Mouse (Mus musculus): ENCODE data around the gene Cntrob. TPM values are rescaled to one million over a fixed set of nuclear protein-coding genes. Genes with fewer than 3 reads are reported as not detected.

Cntrob gene
- polyA plus RNA-seq, 1 experiment from 2014 or later, result 17.3 TPM

DNA sequence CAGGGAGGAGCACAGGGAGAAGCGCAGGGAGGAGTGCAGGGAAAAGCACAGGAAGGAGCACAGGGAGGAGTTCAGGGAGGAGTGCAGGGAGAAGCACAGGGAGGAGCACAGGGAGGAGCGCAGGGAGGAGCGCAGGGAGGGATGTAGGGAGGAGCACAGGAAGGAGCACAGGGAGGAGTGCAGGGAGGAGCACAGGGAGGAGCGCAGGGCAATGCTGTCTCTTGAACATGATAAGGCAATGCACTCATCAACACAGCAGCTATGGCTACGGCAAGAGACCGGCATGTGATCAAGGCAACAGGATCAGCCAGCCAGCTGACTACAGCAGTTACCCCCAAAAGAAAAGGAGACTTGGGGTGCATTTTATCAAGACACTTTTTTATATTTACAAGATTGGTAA is 7.2 kb downstream of the Cntrob start:
- Histone ChIP-seq H3K9me3 (ENCODE audit: control insufficient read depth, low read length) (no peaks in the 10 kb centered on the region), H3K9ac (ENCODE audit: low read depth, low read length) (no peak overlapping the region), H3K27ac (ENCODE audit: low read length) (no peak overlapping the region), H3K4me1 (ENCODE audit: control insufficient read depth, insufficient read depth, low read length) (no peaks in the 10 kb centered on the region), H3K27me3 (replicated peaks; ENCODE audit: control insufficient read depth, insufficient read depth, low read length) (no peaks in the 10 kb centered on the region), H3K36me3 (ENCODE audit: control insufficient read depth, insufficient read depth, low read length) (0 out of 2 replicates have a peak, but pooled peaks cover 4% of the 10 kb centered on the region), H3K4me3 (ENCODE audit: low read length) (no peak overlapping the region), H3K4me2 (ENCODE audit: low read depth, low read length) (no peak overlapping the region)
- 95% methylated on average over 6 of the region's 6 CpGs for WGBS
- ATAC-seq, result no peak

DNA sequence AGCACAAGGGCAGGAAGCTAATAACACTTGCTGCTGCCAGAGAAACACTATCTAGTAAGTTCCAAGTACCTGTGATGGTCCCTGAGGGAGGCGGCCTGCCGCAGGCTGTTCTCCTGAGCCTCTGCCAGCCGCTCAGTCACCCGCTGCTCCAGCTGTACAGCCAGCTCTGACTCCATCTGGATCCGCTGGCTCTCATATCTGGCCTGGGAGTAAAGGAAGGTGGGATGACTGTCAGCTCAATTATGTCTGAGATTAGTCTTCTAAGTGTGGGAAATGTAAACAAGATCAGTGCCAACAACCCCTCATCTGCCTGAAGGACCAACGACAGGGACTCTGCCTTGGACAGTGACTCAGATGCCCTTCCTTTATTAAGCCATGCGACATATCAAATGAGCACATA is 12.3 kb downstream of the Cntrob start:
- 74% methylated on average over 7 of the region's 7 CpGs for WGBS
- Histone ChIP-seq H3K4me3 (ENCODE audit: low read length) (no peak overlapping the region), H3K9ac (ENCODE audit: low read depth, low read length) (no peak overlapping the region), H3K27me3 (replicated peaks; ENCODE audit: control insufficient read depth, insufficient read depth, low read length) (no peaks in the 10 kb centered on the region), H3K27ac (ENCODE audit: low read length) (no peak overlapping the region), H3K9me3 (ENCODE audit: control insufficient read depth, low read length) (no peaks in the 10 kb centered on the region), H3K36me3 (ENCODE audit: control insufficient read depth, insufficient read depth, low read length) (peaks cover 22% of the 10 kb centered on the region), H3K4me1 (ENCODE audit: control insufficient read depth, insufficient read depth, low read length) (no peaks in the 10 kb centered on the region), H3K4me2 (ENCODE audit: low read depth, low read length) (no peak overlapping the region)
- ATAC-seq, result no peak

DNA sequence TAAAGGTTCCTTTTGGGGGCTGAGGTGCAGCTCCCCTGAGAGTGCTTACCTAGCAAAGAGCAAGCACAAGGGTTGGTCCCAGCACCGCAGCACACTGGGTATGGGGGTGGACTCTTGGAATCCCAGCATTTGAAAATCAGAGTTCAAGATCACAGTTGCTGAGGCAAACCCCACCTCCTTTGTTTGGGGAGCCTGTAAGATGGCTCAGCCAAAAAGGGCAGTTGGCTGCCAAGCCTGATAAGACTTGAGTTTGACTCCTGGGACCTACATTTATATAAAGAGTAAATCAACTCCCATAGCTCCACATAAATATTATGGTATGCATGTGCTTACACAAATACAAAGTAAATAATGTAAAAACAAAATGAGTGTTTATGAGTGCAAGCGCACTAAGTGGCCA is 17.5 kb downstream of the Cntrob start:
- H3K27ac ChIP-seq (ENCODE audit: low read length), result no peak overlapping the region
- H3K27me3 ChIP-seq (replicated peaks; ENCODE audit: control insufficient read depth, insufficient read depth, low read length), result no peaks in the 10 kb centered on the region
- 97% methylated on average over 2 of the region's 2 CpGs for whole genome bisulfite sequencing
- no peak overlapping the region for H3K4me2 ChIP-seq (ENCODE audit: low read depth, low read length)
- no peak for ATAC-seq
- no peaks in the 10 kb centered on the region for H3K9me3 ChIP-seq (ENCODE audit: control insufficient read depth, low read length)
- H3K4me1 ChIP-seq (ENCODE audit: control insufficient read depth, insufficient read depth, low read length), result no peaks in the 10 kb centered on the region
- peaks cover 30% of the 10 kb centered on the region for H3K36me3 ChIP-seq (ENCODE audit: control insufficient read depth, insufficient read depth, low read length)
- no peak overlapping the region for H3K4me3 ChIP-seq (ENCODE audit: low read length)
- H3K9ac ChIP-seq (ENCODE audit: low read depth, low read length), result no peak overlapping the region

DNA sequence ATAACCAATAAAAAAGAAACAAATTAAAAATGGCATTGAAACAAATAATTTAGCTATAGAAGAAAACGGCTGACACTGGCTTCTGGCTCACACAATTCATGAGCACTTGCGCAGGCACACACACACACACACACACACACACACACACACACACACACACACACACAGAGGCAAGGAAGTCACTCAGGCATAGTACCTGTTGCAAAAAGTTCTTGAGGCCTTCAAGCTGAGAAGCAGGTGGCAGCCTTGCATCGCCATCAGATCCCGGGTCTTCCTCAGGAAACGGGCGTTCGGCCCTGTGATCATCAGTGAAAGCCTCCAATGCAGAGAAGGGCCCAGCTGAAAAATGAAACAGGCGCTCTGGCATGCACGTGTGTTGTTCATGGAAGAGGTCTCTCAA is 18.3 kb downstream of the Cntrob start:
- Histone ChIP-seq H3K27me3 (replicated peaks; ENCODE audit: control insufficient read depth, insufficient read depth, low read length) (no peaks in the 10 kb centered on the region), H3K4me2 (ENCODE audit: low read depth, low read length) (no peak overlapping the region), H3K9ac (ENCODE audit: low read depth, low read length) (no peak overlapping the region), H3K36me3 (ENCODE audit: control insufficient read depth, insufficient read depth, low read length) (peaks cover 23% of the 10 kb centered on the region), H3K9me3 (ENCODE audit: control insufficient read depth, low read length) (no peaks in the 10 kb centered on the region), H3K4me1 (ENCODE audit: control insufficient read depth, insufficient read depth, low read length) (no peaks in the 10 kb centered on the region), H3K27ac (ENCODE audit: low read length) (no peak overlapping the region), H3K4me3 (ENCODE audit: low read length) (no peak overlapping the region)
- ATAC-seq, result no peak
- WGBS, result 93% methylated on average over 9 of the region's 9 CpGs

DNA sequence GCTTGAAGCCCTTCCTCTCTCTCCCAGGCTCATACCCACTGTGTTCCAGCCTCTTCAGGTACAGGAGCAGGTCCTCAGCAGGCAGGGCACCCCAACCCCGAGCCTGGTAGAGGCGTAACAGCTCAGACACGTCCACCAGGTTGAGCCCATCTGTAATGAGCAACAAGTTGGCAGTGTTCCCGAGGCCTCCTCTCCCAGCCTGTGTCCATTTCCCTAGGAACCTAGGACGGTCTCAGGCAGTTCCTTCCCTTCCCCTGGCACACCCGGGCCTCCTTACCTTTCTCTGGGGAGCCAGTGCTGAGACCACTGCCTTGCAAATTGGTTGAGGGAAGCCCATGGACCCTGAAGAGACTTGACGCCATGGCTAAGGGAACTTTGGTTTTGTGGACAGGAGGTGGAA is 20.8 kb downstream of the Cntrob start:
- Histone ChIP-seq H3K9ac (ENCODE audit: low read depth, low read length) (no peak overlapping the region), H3K9me3 (ENCODE audit: control insufficient read depth, low read length) (no peaks in the 10 kb centered on the region), H3K4me3 (ENCODE audit: low read length) (no peak overlapping the region), H3K27me3 (replicated peaks; ENCODE audit: control insufficient read depth, insufficient read depth, low read length) (no peaks in the 10 kb centered on the region), H3K27ac (ENCODE audit: low read length) (no peak overlapping the region), H3K36me3 (ENCODE audit: control insufficient read depth, insufficient read depth, low read length) (peaks cover 15% of the 10 kb centered on the region), H3K4me1 (ENCODE audit: control insufficient read depth, insufficient read depth, low read length) (no peaks in the 10 kb centered on the region), H3K4me2 (ENCODE audit: low read depth, low read length) (no peak overlapping the region)
- WGBS, result 81% methylated on average over 7 of the region's 7 CpGs
- no peak for ATAC-seq

DNA sequence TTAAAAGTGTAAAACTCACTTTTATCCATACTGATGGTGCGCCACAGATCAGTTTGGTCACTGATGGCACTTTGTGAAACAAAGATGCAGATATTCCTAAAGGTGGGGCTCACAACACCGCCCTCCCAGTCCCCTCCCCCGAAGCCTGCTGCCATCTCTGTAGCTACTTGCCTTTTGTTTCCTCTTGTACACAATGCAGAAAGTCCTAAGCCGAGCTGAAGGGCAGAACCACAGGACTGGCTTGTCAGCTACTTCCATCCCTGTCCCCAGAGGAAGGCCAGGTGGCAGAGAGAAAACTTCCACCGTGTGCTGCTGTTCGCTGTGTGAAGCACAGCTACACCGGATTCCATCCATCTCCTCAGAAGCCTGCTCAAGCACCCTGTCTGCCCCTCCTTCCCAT is 25.3 kb downstream of the Cntrob start:
- H3K4me3 ChIP-seq (ENCODE audit: low read length), result no peak overlapping the region
- WGBS, result 76% methylated on average over 7 of the region's 7 CpGs
- peaks cover 3% of the 10 kb centered on the region for H3K36me3 ChIP-seq (ENCODE audit: control insufficient read depth, insufficient read depth, low read length)
- H3K27me3 ChIP-seq (replicated peaks; ENCODE audit: control insufficient read depth, insufficient read depth, low read length), result no peaks in the 10 kb centered on the region
- no peak overlapping the region for H3K27ac ChIP-seq (ENCODE audit: low read length)
- no peaks in the 10 kb centered on the region for H3K4me1 ChIP-seq (ENCODE audit: control insufficient read depth, insufficient read depth, low read length)
- no peaks in the 10 kb centered on the region for H3K9me3 ChIP-seq (ENCODE audit: control insufficient read depth, low read length)
- H3K4me2 ChIP-seq (ENCODE audit: low read depth, low read length), result no peak overlapping the region
- no peak overlapping the region for H3K9ac ChIP-seq (ENCODE audit: low read depth, low read length)
- ATAC-seq, result no peak

DNA sequence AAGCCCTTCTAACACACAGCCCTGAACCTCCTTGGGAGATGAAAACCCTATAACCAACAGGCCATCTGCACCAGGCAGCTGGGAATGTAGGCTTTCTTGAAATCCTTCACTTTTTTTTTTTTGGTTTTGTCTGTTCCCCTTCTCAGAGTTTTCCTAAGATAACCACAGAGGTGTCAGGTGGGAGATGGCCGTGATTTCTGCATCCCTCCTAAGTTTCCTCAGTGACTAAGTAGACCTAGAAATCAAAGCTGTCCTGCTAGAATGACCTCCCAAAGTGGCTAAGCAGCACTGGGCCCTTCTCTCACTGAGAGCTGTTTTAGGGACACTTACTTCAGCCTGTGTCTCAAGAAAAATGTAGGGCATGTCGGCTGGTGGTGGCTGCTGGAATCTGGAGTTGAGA is 25.8 kb downstream of the Cntrob start:
- 85% methylated on average over 2 of the region's 2 CpGs for WGBS
- H3K4me3 ChIP-seq (ENCODE audit: low read length), result no peak overlapping the region

DNA sequence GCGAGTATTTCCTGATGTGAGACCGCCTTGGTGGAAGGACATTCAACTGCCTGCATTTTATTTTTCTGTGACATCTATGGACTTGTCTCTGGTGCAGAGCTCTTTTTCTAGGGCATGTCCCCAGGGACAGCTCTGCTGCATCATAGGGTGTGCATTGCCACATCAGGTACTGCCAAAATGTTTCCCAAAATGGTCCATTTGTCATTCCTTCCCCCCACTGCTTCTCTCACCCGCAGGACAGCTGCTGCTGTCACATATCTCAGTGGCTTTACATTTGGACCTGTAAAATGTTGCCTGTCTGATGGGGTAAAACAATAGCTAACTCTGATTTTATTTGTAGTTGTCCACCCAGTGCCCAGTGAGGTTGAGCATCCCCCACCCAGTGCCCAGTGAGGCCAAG is 28.3 kb downstream of the Cntrob start:
- Histone ChIP-seq H3K9ac (ENCODE audit: low read depth, low read length) (no peak overlapping the region), H3K9me3 (ENCODE audit: control insufficient read depth, low read length) (no peaks in the 10 kb centered on the region), H3K27ac (ENCODE audit: low read length) (no peak overlapping the region), H3K36me3 (ENCODE audit: control insufficient read depth, insufficient read depth, low read length) (no peaks in the 10 kb centered on the region; the same call in 1 of the 2 replicates), H3K4me2 (ENCODE audit: low read depth, low read length) (no peak overlapping the region), H3K4me1 (ENCODE audit: control insufficient read depth, insufficient read depth, low read length) (no peaks in the 10 kb centered on the region), H3K27me3 (replicated peaks; ENCODE audit: control insufficient read depth, insufficient read depth, low read length) (no peaks in the 10 kb centered on the region), H3K4me3 (ENCODE audit: low read length) (no peak overlapping the region)
- WGBS, result 92% methylated on average over 3 of the region's 3 CpGs
- ATAC-seq, result no peak

More for the DNA sequence above, 25.8 kb downstream of the Cntrob start:
- no peak for ATAC-seq
- Histone ChIP-seq H3K9ac (ENCODE audit: low read depth, low read length) (no peak overlapping the region), H3K27ac (ENCODE audit: low read length) (no peak overlapping the region), H3K4me1 (ENCODE audit: control insufficient read depth, insufficient read depth, low read length) (no peaks in the 10 kb centered on the region), H3K36me3 (ENCODE audit: control insufficient read depth, insufficient read depth, low read length) (peaks cover 3% of the 10 kb centered on the region), H3K27me3 (replicated peaks; ENCODE audit: control insufficient read depth, insufficient read depth, low read length) (no peaks in the 10 kb centered on the region), H3K4me2 (ENCODE audit: low read depth, low read length) (no peak overlapping the region), H3K9me3 (ENCODE audit: control insufficient read depth, low read length) (no peaks in the 10 kb centered on the region)

DNA sequence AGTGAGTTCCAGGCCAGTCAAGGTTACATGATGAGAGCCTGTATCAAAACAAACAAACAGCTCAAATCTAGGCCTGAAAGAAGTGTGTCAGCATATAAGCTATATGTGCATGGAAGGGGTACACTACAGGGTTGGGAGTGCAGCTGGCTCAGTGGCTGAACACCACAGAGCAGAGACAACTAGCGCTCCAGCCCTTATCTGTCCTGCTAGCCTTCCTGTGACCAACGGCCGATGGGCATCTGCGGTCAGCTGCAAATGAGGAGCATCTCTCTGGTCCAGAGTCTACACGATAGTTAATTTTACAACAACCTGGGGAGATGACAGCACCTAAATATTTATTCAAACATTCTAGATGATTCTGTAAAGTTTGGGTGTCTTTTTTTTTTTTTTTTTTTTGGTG is 32.5 kb downstream of the Cntrob start:
- Histone ChIP-seq H3K4me3 (ENCODE audit: low read length) (no peak overlapping the region), H3K27ac (ENCODE audit: low read length) (no peak overlapping the region), H3K9ac (ENCODE audit: low read depth, low read length) (no peak overlapping the region), H3K36me3 (ENCODE audit: control insufficient read depth, insufficient read depth, low read length) (no peaks in the 10 kb centered on the region), H3K4me2 (ENCODE audit: low read depth, low read length) (no peak overlapping the region), H3K4me1 (ENCODE audit: control insufficient read depth, insufficient read depth, low read length) (no peaks in the 10 kb centered on the region), H3K27me3 (replicated peaks; ENCODE audit: control insufficient read depth, insufficient read depth, low read length) (no peaks in the 10 kb centered on the region), H3K9me3 (ENCODE audit: control insufficient read depth, low read length) (no peaks in the 10 kb centered on the region)
- ATAC-seq, result no peak
- WGBS, result 85% methylated on average over 5 of the region's 5 CpGs

DNA sequence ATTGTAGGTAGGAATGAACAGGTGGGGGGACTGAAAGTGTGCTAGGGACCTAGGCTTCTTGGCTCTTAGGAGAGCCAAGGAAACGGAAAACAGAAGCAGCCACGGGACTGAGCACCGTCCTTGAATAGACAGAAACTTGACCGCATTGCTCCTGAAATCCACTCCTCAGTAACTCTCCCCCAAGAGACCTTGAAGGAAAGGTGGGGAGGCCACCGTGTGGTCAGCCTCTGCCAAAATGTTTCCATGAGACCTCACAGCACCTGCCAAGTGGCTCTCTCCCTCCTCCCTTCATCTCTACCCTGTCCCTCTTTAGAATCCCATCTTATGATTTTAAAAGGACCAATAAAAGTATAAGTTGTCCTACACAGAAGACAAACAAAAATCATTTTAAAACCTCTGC is 46.3 kb downstream of the Cntrob start:
- 68% methylated on average over 5 of the region's 5 CpGs for WGBS
- Histone ChIP-seq H3K4me2 (ENCODE audit: low read depth, low read length) (no peak overlapping the region), H3K9ac (ENCODE audit: low read depth, low read length) (no peak overlapping the region), H3K4me3 (ENCODE audit: low read length) (no peak overlapping the region), H3K27ac (ENCODE audit: low read length) (no peak overlapping the region), H3K9me3 (ENCODE audit: control insufficient read depth, low read length) (no peaks in the 10 kb centered on the region), H3K27me3 (replicated peaks; ENCODE audit: control insufficient read depth, insufficient read depth, low read length) (no peaks in the 10 kb centered on the region), H3K4me1 (ENCODE audit: control insufficient read depth, insufficient read depth, low read length) (no peaks in the 10 kb centered on the region), H3K36me3 (ENCODE audit: control insufficient read depth, insufficient read depth, low read length) (no peaks in the 10 kb centered on the region)
- ATAC-seq, result no peak

Data from intestine, embryonic 16.5 days (tissue).